Mouse (Mus musculus) intestine, embryonic 15.5 days (tissue): ENCODE data around the gene Prmt7. TPM values are rescaled to one million over a fixed set of nuclear protein-coding genes. Genes with fewer than 3 reads are reported as not detected.
A peak's percentile ranks its signal among the peaks of the same experiment; 100 is the strongest.

Experiments
- ATAC-seq: fragments of 200-750 bp; cut with Nextera tagmentation; 2 replicates; pipeline ENCODE4 v1.8.0; 2017; ENCODE audit warnings: moderate TSS enrichment, moderate library complexity
- H3K27ac ChIP-seq: fragments of 300-500 bp; sonication (generic); 2 replicates; pipeline ENCODE4 v1.5.1; 2015; ENCODE audit warnings: mild to moderate bottlenecking, inconsistent platforms
- H3K27me3 ChIP-seq: fragments of 300-500 bp; sonication (generic); replicated peaks from 2 replicates; pipeline ENCODE4 v1.6.1; 2015; ENCODE audit warnings: inconsistent platforms
- H3K36me3 ChIP-seq: fragments of 300-500 bp; sonication (generic); 2 replicates; pipeline ENCODE4 v1.6.1; 2015; ENCODE audit warnings: inconsistent platforms
- H3K4me1 ChIP-seq: fragments of 300-500 bp; sonication (generic); replicated peaks from 2 replicates; pipeline ENCODE4 v1.6.1; 2015; ENCODE audit warnings: inconsistent platforms
- H3K4me2 ChIP-seq: fragments of 300-500 bp; sonication (generic); replicated peaks from 2 replicates; pipeline ENCODE4 v1.6.1; 2015; ENCODE audit warnings: mild to moderate bottlenecking, inconsistent platforms
- H3K4me3 ChIP-seq: fragments of 300-500 bp; sonication (generic); replicated peaks from 2 replicates; pipeline ENCODE4 v1.5.1; 2015; ENCODE audit warnings: inconsistent platforms
- H3K9ac ChIP-seq: fragments of 300-500 bp; sonication (generic); 2 replicates; pipeline ENCODE4 v1.6.1; 2015; ENCODE audit warnings: inconsistent platforms
- H3K9me3 ChIP-seq: fragments of 300-500 bp; sonication (generic); 2 replicates; pipeline ENCODE4 v1.6.1; 2016; ENCODE audit warnings: inconsistent platforms
- WGBS: fragments of 180-500 bp; shearing (Covaris S2); methylation state at CpG from one replicate; pipeline ENCODE4 v1.1.7; 2015; 5-methylcytosine and 5-hydroxymethylcytosine counted together
- polyA plus RNA-seq: library from polyadenylated mRNA; unstranded; fragments of >200 nt; fragmentation: Nextera tagmentation; extraction: Ambion mirVana; gene quantifications from 2 replicates; pipeline ENCODE4 v1.2.1, GENCODE M21; 2015

Gene Prmt7
- polyA plus RNA-seq, 1 experiment from 2014 or later = 47.3 TPM

- 70% methylated on average over 3 of the region's 3 CpGs for WGBS
- peaks cover 17% of the 10 kb centered on the region for H3K36me3 ChIP-seq
- no peak for ATAC-seq
Observed at GRCm38 (mm10) chr8:106232751-106233150, 22.0 kb downstream of the Prmt7 start.

GRCm38 (mm10) chr8:106234567-106235261, 24.0 kb downstream of the Prmt7 start:
- 80% methylated on average over 17 of the region's 17 CpGs for WGBS
- Histone ChIP-seq H3K27ac (no peak overlapping the region), H3K4me1 (no peaks in the 10 kb centered on the region), H3K4me2 (no peak overlapping the region), H3K4me3 (no peak overlapping the region), H3K27me3 (no peaks in the 10 kb centered on the region), H3K36me3 (peaks cover 24% of the 10 kb centered on the region), H3K9ac (no peak overlapping the region), H3K9me3 (no peaks in the 10 kb centered on the region)
- ATAC-seq = no peak

More at GRCm38 (mm10) chr8:106232751-106233150, 22.0 kb downstream of the Prmt7 start:
- H3K4me2 ChIP-seq = no peak overlapping the region
- no peak overlapping the region for H3K9ac ChIP-seq
- no peaks in the 10 kb centered on the region for H3K4me1 ChIP-seq
- H3K9me3 ChIP-seq = no peaks in the 10 kb centered on the region
- no peak overlapping the region for H3K27ac ChIP-seq
- H3K27me3 ChIP-seq = no peaks in the 10 kb centered on the region
- no peak overlapping the region for H3K4me3 ChIP-seq

GRCm38 (mm10) chr8:106237106-106237505, 26.4 kb downstream of the Prmt7 start:
- Histone ChIP-seq H3K9ac (no peak overlapping the region), H3K27ac (no peak overlapping the region), H3K4me2 (no peak overlapping the region), H3K4me3 (no peak overlapping the region), H3K36me3 (peaks cover 24% of the 10 kb centered on the region), H3K4me1 (no peaks in the 10 kb centered on the region), H3K9me3 (no peaks in the 10 kb centered on the region), H3K27me3 (no peaks in the 10 kb centered on the region)
- WGBS = 87% methylated on average over 5 of the region's 5 CpGs
- ATAC-seq = no peak

GRCm38 (mm10) chr8:106250186-106250585, 39.5 kb downstream of the Prmt7 start:
- no peak overlapping the region for H3K9ac ChIP-seq
- H3K4me2 ChIP-seq = no peak overlapping the region
- no peaks in the 10 kb centered on the region for H3K9me3 ChIP-seq
- H3K27ac ChIP-seq = no peak overlapping the region
- peaks cover 42% of the 10 kb centered on the region for H3K36me3 ChIP-seq
- no peaks in the 10 kb centered on the region for H3K4me1 ChIP-seq
- no peak overlapping the region for H3K4me3 ChIP-seq
- no peaks in the 10 kb centered on the region for H3K27me3 ChIP-seq
- ATAC-seq = no peak
- WGBS = 59% methylated on average over 4 of the region's 4 CpGs

GRCm38 (mm10) chr8:106258169-106258568, 47.4 kb downstream of the Prmt7 start:
- Histone ChIP-seq H3K27ac (no peak overlapping the region), H3K4me3 (no peak overlapping the region), H3K4me1 (0 out of 2 replicates have a peak, but pooled peaks cover 5% of the 10 kb centered on the region), H3K27me3 (no peaks in the 10 kb centered on the region), H3K4me2 (no peak overlapping the region), H3K9me3 (no peaks in the 10 kb centered on the region), H3K36me3 (peaks cover 6% of the 10 kb centered on the region), H3K9ac (no peak overlapping the region)
- ATAC-seq = no peak
- WGBS = 33% methylated on average over 1 of the region's 1 CpGs

- WGBS = 91% methylated on average over 10 of the region's 10 CpGs
- no peak overlapping the region for H3K27ac ChIP-seq
- no peak overlapping the region for H3K4me3 ChIP-seq
- no peak for ATAC-seq
- 0 out of 2 replicates have a peak, but pooled peaks cover 5% of the 10 kb centered on the region for H3K4me1 ChIP-seq
- H3K36me3 ChIP-seq = no peaks in the 10 kb centered on the region; the same call in 1 of the 2 replicates
- no peaks in the 10 kb centered on the region for H3K9me3 ChIP-seq
- no peaks in the 10 kb centered on the region for H3K27me3 ChIP-seq
- H3K9ac ChIP-seq = no peak overlapping the region
- H3K4me2 ChIP-seq = no peak overlapping the region
Observed at GRCm38 (mm10) chr8:106259579-106260255, 49.0 kb downstream of the Prmt7 start.

GRCm38 (mm10) chr8:106260894-106261293, 50.2 kb downstream of the Prmt7 start:
- no peaks in the 10 kb centered on the region for H3K9me3 ChIP-seq
- H3K4me1 ChIP-seq = 0 out of 2 replicates have a peak, but pooled peaks cover 5% of the 10 kb centered on the region
- WGBS = 72% methylated on average over 4 of the region's 4 CpGs
- no peaks in the 10 kb centered on the region; the same call in 1 of the 2 replicates for H3K36me3 ChIP-seq
- H3K9ac ChIP-seq = no peak overlapping the region
- H3K4me2 ChIP-seq = no peak overlapping the region
- no peak overlapping the region for H3K4me3 ChIP-seq
- H3K27me3 ChIP-seq = no peaks in the 10 kb centered on the region
- ATAC-seq = no peak
- H3K27ac ChIP-seq = no peak overlapping the region

- Histone ChIP-seq H3K9me3 (no peaks in the 10 kb centered on the region), H3K9ac (no peak overlapping the region), H3K4me1 (0 out of 2 replicates have a peak, but pooled peaks cover 5% of the 10 kb centered on the region), H3K27ac (no peak overlapping the region), H3K36me3 (no peaks in the 10 kb centered on the region; the same call in 1 of the 2 replicates), H3K27me3 (no peaks in the 10 kb centered on the region), H3K4me2 (no peak overlapping the region), H3K4me3 (no peak overlapping the region)
- 40% methylated on average over 5 of the region's 5 CpGs for WGBS
- no peak for ATAC-seq
Observed at GRCm38 (mm10) chr8:106262343-106262742, 51.6 kb downstream of the Prmt7 start.

- Histone ChIP-seq H3K9me3 (no peaks in the 10 kb centered on the region), H3K4me3 (no peak overlapping the region), H3K27me3 (no peaks in the 10 kb centered on the region), H3K4me1 (0 out of 2 replicates have a peak, but pooled peaks cover 5% of the 10 kb centered on the region), H3K27ac (no peak overlapping the region), H3K9ac (no peak overlapping the region), H3K4me2 (no peak overlapping the region), H3K36me3 (no peaks in the 10 kb centered on the region; the same call in 1 of the 2 replicates)
- ATAC-seq = no peak
- 87% methylated on average over 4 of the region's 4 CpGs for WGBS
Observed at GRCm38 (mm10) chr8:106263928-106264327, 53.2 kb downstream of the Prmt7 start.

GRCm38 (mm10) chr8:106265398-106265797, 54.7 kb downstream of the Prmt7 start:
- Histone ChIP-seq H3K9me3 (no peaks in the 10 kb centered on the region), H3K36me3 (no peaks in the 10 kb centered on the region; the same call in 1 of the 2 replicates), H3K4me1 (peaks cover 19% of the 10 kb centered on the region), H3K4me2 (no peak overlapping the region), H3K9ac (no peak overlapping the region), H3K27ac (no peak overlapping the region), H3K27me3 (no peaks in the 10 kb centered on the region), H3K4me3 (no peak overlapping the region)
- WGBS = 89% methylated on average over 17 of the region's 17 CpGs
- no peak for ATAC-seq

- WGBS = 38% methylated on average over 5 of the region's 5 CpGs
Observed at GRCm38 (mm10) chr8:106268710-106269346, 58.1 kb downstream of the Prmt7 start.

GRCm38 (mm10) chr8:106270804-106271203, 60.1 kb downstream of the Prmt7 start:
- ATAC-seq = no peak
- H3K9me3 ChIP-seq = no peaks in the 10 kb centered on the region
- H3K4me2 ChIP-seq = no peak overlapping the region
- H3K36me3 ChIP-seq = no peaks in the 10 kb centered on the region
- H3K9ac ChIP-seq = no peak overlapping the region
- no peak overlapping the region; the same call in 1 of the 2 replicates for H3K27ac ChIP-seq
- WGBS = 27% methylated on average over 5 of the region's 5 CpGs
- H3K4me3 ChIP-seq = no peak overlapping the region
- H3K27me3 ChIP-seq = no peaks in the 10 kb centered on the region
- H3K4me1 ChIP-seq = peaks cover 25% of the 10 kb centered on the region

More at GRCm38 (mm10) chr8:106268710-106269346, 58.1 kb downstream of the Prmt7 start:
- Histone ChIP-seq H3K4me1 (peaks cover 25% of the 10 kb centered on the region), H3K9ac (no peak overlapping the region), H3K27me3 (no peaks in the 10 kb centered on the region), H3K9me3 (no peaks in the 10 kb centered on the region), H3K36me3 (no peaks in the 10 kb centered on the region), H3K4me2 (0 out of 2 replicates have a peak overlapping the region, but pooled peaks have one; percentile 4), H3K27ac (peak overlapping the region; percentile 73), H3K4me3 (no peak overlapping the region)
- ATAC-seq = peak; percentile 96
